Mouse (Mus musculus) intestine, embryonic 14.5 days (tissue): ENCODE results near the gene Adam15. TPM values are rescaled to one million over a fixed set of nuclear protein-coding genes. Genes with fewer than 3 reads are reported as not detected.
A peak's percentile ranks its signal among the peaks of the same experiment; 100 is the strongest.

ENCODE experiments used
- ATAC-seq: fragments of 200-750 bp; cut with Nextera tagmentation; replicated peaks from 2 replicates; pipeline ENCODE4 v1.8.0; 2017; ENCODE audit warnings: low read depth, moderate number of reproducible peaks, moderate TSS enrichment, moderate library complexity; ENCODE audit not compliant: low FRiP score, low TSS enrichment
- DNase-seq: peaks from one replicate; pipeline ENCODE4 v3.0.0-alpha.2; 2018; ENCODE audit warnings: low spot score
- H3K27ac ChIP-seq: fragments of 300-500 bp; sonication (generic); 2 replicates; pipeline ENCODE4 v1.5.1; 2014; ENCODE audit warnings: low read depth, mild to moderate bottlenecking, control low read depth
- H3K27me3 ChIP-seq: fragments of 300-500 bp; sonication (generic); replicated peaks from 2 replicates; pipeline ENCODE4 v1.6.1; 2014; ENCODE audit warnings: low read length, control low read depth; ENCODE audit not compliant: control insufficient read depth, insufficient read depth
- H3K36me3 ChIP-seq: fragments of 300-500 bp; sonication (generic); 2 replicates; pipeline ENCODE4 v1.6.1; 2014; ENCODE audit warnings: low read length, control low read depth; ENCODE audit not compliant: control insufficient read depth, insufficient read depth
- H3K4me1 ChIP-seq: fragments of 300-500 bp; sonication (generic); replicated peaks from 2 replicates; pipeline ENCODE4 v1.6.1; 2014; ENCODE audit warnings: low read length, control low read depth, mixed read lengths; ENCODE audit not compliant: control insufficient read depth, insufficient read depth
- H3K4me2 ChIP-seq: fragments of 300-500 bp; sonication (generic); 2 replicates; pipeline ENCODE4 v1.6.1; 2014; ENCODE audit warnings: low read length
- H3K4me3 ChIP-seq: fragments of 300-500 bp; sonication (generic); 2 replicates; pipeline ENCODE4 v1.5.1; 2014; ENCODE audit warnings: low read depth, low read length, control low read depth, mixed read lengths
- H3K9ac ChIP-seq: fragments of 300-500 bp; sonication (generic); 2 replicates; pipeline ENCODE4 v1.6.1; 2014; ENCODE audit warnings: mild to moderate bottlenecking, low read length
- H3K9me3 ChIP-seq: fragments of 300-500 bp; sonication (generic); 2 replicates; pipeline ENCODE4 v1.6.1; 2016; ENCODE audit warnings: low read length, control low read depth; ENCODE audit not compliant: control insufficient read depth
- WGBS: fragments of 180-500 bp; shearing (Covaris S2); extraction: QIAGEN DNeasy Blood & Tissue Kit; methylation state at CpG from one replicate; pipeline ENCODE4 v1.1.7; 2014; 5-methylcytosine and 5-hydroxymethylcytosine counted together
- polyA plus RNA-seq: library from polyadenylated mRNA; unstranded; fragments of >200 nt; fragmentation: Nextera tagmentation; extraction: Ambion mirVana; gene quantifications from 2 replicates; pipeline ENCODE4 v1.2.1, GENCODE M21; 2014

The Adam15 gene
- polyA plus RNA-seq, 1 experiment from 2014 or later: 31.0 TPM

DNA sequence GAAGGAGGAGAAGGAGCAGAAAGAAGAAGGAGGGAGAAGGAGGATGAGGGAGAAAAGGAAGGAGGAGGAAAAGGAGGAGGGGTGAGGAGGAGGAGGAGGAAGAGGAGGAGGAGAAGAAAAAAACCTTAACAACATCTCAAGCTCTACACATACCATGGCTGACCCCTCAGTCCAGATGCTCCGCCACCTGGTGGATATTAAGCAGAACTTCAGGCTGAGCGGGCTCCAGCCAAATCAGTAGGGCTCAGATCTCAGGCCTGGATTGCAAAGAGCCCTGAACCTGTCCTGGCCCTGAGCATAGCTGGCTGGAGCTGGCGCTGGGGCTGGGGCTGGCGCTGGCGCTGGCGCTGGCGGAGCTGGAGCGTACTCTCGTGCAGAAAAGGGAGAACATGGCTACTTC lies 41.7 kb downstream of the Adam15 start:
- Histone ChIP-seq H3K27me3 (no peaks in the 10 kb centered on the region), H3K4me1 (no peaks in the 10 kb centered on the region), H3K9ac (no peak overlapping the region), H3K9me3 (no peaks in the 10 kb centered on the region), H3K27ac (no peak overlapping the region), H3K36me3 (no peaks in the 10 kb centered on the region), H3K4me3 (no peak overlapping the region), H3K4me2 (no peak overlapping the region)
- WGBS: 3% methylated on average over 9 of the region's 9 CpGs
- ATAC-seq (peak; percentile 65), DNase-seq (peak; percentile 88)

DNA sequence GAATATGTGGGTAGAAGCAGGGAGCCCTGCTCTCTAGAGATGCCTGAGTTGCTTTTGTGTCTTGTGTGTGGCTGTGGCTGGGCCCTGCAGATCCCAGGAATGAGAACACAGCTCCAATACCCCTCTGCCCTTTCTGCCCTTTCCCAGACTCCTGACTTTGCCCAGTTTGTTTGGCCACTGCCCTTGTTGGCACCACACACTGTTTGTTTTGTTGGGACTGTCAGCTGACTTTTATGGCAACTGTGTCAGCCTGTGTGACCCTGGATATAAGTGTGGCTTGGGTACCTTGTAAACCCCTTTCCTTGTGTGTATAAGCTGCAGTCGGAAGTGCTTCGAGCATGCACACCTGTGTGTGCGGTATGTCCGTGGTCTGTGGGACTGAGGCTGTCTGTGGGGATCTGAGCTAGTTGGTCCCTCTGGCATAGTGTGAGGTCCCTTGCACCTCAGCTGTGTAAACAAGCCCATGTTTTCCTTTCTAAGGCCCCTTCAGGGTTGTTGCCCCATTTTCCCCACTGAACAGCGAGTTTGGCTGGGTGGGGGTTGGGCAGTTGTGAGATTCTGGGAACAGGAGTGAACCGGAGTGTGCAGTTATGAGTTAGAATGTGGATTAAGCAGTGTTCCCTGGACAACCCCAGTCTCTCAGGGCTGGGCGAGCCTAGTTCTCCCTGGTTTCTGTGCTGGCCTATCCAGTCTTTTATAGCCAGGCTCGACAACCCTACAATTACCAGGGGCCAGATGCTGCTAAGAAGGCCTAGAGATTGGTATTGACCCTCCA lies 44.1 kb downstream of the Adam15 start:
- DNase-seq (no peak), ATAC-seq (no peak)
- H3K27me3 ChIP-seq: no peaks in the 10 kb centered on the region
- WGBS: 56% methylated on average over 8 of the region's 8 CpGs
- no peak overlapping the region for H3K4me2 ChIP-seq
- no peak overlapping the region for H3K9ac ChIP-seq
- H3K9me3 ChIP-seq: no peaks in the 10 kb centered on the region
- no peaks in the 10 kb centered on the region for H3K36me3 ChIP-seq
- no peak overlapping the region for H3K4me3 ChIP-seq
- H3K4me1 ChIP-seq: no peaks in the 10 kb centered on the region
- H3K27ac ChIP-seq: no peak overlapping the region

DNA sequence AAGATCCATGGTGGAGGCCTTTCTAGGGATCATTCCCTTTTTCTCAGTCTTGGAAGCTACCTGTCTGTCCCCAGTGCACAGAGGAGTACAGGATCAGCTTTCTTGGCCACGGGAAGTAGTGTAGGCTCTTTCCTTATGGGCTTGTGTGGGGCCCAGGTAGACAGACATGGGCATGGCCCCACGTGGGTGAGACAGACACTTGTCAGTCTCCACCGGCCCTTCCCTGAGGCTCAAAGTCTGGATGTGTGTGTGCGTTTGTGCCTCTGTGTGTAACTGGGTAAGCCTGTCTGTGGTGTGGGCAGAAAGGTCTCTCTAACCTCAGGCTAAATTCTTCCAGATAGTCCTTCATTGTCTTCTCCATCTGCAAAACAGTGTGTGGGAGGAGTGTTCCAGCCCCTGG lies 44.7 kb downstream of the Adam15 start:
- Histone ChIP-seq H3K9ac (no peak overlapping the region), H3K27ac (no peak overlapping the region), H3K4me2 (no peak overlapping the region), H3K9me3 (no peaks in the 10 kb centered on the region), H3K36me3 (no peaks in the 10 kb centered on the region), H3K27me3 (no peaks in the 10 kb centered on the region), H3K4me3 (no peak overlapping the region), H3K4me1 (no peaks in the 10 kb centered on the region)
- DNase-seq (no peak), ATAC-seq (no peak)
- 67% methylated on average over 4 of the region's 4 CpGs for WGBS

DNA sequence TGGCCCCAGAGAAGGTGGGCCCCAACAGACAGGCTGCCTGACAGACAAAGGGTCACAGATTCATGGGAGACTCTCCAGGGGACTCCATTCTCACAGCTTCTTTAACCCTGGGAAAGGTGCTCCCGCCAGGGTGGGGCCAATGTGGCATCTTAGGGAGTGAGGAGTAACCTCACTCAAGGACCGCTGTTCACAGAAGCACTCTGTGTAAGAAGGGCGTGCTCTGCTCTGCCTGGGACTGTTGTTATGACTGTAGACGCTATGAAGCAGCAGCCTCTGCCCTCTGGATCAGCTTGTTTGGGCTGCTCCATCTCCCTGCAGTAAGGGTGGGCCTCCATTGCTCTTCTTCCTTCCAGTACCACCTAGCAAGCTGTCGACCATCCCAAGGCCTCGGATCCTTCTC lies 45.4 kb downstream of the Adam15 start:
- no peaks in the 10 kb centered on the region for H3K27me3 ChIP-seq
- H3K4me1 ChIP-seq: no peaks in the 10 kb centered on the region
- no peak for ATAC-seq
- H3K27ac ChIP-seq: no peak overlapping the region
- H3K9ac ChIP-seq: no peak overlapping the region
- DNase-seq: no peak
- H3K4me2 ChIP-seq: no peak overlapping the region
- 53% methylated on average over 6 of the region's 6 CpGs for WGBS
- H3K4me3 ChIP-seq: no peak overlapping the region
- H3K9me3 ChIP-seq: no peaks in the 10 kb centered on the region
- no peaks in the 10 kb centered on the region for H3K36me3 ChIP-seq

DNA sequence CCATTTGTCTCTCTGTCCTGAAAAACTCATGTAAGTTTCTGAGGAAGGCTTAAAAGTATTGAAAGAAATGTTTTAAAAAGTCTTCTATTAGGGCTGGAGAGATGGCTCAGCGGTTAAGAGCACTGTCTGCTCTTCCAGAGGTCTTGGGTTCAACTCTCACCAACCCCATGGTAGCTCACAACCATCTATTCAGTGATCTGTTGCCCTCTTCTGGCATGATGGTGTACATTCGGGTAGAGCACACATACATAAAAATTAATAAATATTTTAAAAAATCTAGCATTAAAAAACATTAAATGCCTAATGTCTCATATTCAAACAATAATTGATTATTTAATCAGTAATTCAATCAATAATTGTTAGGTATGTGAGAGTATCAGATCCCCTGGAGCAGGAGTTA lies 49.3 kb downstream of the Adam15 start:
- 64% methylated on average over 2 of the region's 2 CpGs for WGBS
- H3K36me3 ChIP-seq: no peaks in the 10 kb centered on the region
- DNase-seq (no peak), ATAC-seq (no peak)
- H3K4me3 ChIP-seq: no peak overlapping the region
- no peak overlapping the region for H3K9ac ChIP-seq
- H3K4me1 ChIP-seq: no peaks in the 10 kb centered on the region
- no peaks in the 10 kb centered on the region for H3K9me3 ChIP-seq
- no peak overlapping the region for H3K4me2 ChIP-seq
- no peak overlapping the region for H3K27ac ChIP-seq
- no peaks in the 10 kb centered on the region for H3K27me3 ChIP-seq

DNA sequence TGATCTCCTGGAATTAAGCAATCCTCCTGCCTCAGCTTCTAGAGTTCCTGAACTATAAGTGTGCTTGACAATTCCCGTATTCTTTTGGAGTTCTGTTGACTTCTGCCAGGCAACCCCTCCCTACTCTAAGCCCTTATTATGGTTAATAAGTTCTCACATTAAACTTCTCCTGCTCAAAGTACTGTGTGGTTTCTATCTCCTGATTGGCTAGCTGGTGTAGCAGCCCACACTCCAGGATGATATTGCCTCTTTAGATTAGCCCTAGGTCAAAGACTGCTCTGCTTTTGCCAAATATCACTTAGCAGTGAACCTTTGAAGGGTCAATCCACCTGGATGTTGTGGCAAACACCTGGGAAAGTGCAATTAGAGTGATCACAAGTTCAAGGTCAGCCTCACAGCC lies 49.7 kb downstream of the Adam15 start:
- DNase-seq (no peak), ATAC-seq (peak; percentile 71)
- Histone ChIP-seq H3K9me3 (no peaks in the 10 kb centered on the region), H3K36me3 (no peaks in the 10 kb centered on the region), H3K27ac (no peak overlapping the region), H3K4me2 (peak overlapping the region; percentile 52), H3K4me1 (no peaks in the 10 kb centered on the region), H3K4me3 (peak overlapping the region; percentile 2; the same call in 1 of the 2 replicates), H3K9ac (no peak overlapping the region; the same call in 1 of the 2 replicates), H3K27me3 (no peaks in the 10 kb centered on the region)
- 15% methylated on average over 1 of the region's 1 CpGs for WGBS

DNA sequence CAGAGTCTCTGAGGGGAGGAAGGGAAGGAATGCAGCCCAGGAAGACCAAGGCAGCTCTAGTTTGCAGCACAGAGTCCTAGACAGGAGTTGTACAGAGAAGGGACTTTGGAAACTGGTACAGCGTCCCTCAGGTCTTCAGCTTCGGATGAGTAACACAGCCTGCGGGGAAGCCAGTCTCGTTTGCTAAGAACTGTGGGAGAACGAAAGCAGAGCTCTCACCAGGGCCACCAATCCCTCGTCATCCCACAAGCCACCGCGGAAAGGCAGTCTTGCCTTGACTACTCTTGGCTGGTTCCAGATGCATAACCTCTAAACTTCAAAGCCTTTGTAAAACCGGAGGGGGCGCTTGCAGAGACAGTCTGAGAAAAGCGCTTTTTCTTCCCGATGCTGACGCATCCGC lies 50.3 kb downstream of the Adam15 start:
- H3K4me1 ChIP-seq: no peaks in the 10 kb centered on the region
- WGBS: 3% methylated on average over 14 of the region's 14 CpGs
- no peaks in the 10 kb centered on the region for H3K36me3 ChIP-seq
- H3K9ac ChIP-seq: peak overlapping the region; percentile 31; the same call in 1 of the 2 replicates
- H3K27ac ChIP-seq: no peak overlapping the region; the same call in 1 of the 2 replicates
- peak overlapping the region; percentile 2; the same call in 1 of the 2 replicates for H3K4me3 ChIP-seq
- no peaks in the 10 kb centered on the region for H3K9me3 ChIP-seq
- H3K4me2 ChIP-seq: peak overlapping the region; percentile 52
- no peaks in the 10 kb centered on the region for H3K27me3 ChIP-seq
- DNase-seq (peak; percentile 76), ATAC-seq (0 out of 2 replicates have a peak, but pooled peaks have one; percentile 40)

DNA sequence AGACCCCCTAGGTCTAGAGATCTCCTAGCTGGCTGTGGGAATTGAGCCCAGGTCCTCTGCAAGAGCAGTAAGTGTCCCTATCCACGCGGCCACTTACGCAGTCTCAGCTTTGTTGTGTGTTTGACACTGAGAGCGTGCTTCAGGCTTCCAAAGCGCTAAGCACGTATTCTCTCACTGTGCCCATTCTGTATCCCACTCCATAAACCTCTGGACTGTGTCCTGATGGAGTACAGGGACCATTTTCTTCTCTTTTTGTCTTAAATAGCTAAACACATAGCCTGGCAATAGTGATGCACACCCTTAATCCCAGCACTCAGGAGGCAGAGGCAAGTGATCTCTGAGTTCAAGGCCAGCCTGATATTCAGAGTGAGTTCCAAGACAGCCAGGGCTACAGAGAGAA lies 50.9 kb downstream of the Adam15 start:
- 78% methylated on average over 6 of the region's 6 CpGs for WGBS
- no peaks in the 10 kb centered on the region for H3K27me3 ChIP-seq
- H3K4me1 ChIP-seq: no peaks in the 10 kb centered on the region
- H3K9me3 ChIP-seq: no peaks in the 10 kb centered on the region
- H3K4me2 ChIP-seq: no peak overlapping the region
- H3K9ac ChIP-seq: no peak overlapping the region
- H3K27ac ChIP-seq: no peak overlapping the region; the same call in 1 of the 2 replicates
- H3K4me3 ChIP-seq: no peak overlapping the region
- DNase-seq (no peak), ATAC-seq (no peak)
- H3K36me3 ChIP-seq: no peaks in the 10 kb centered on the region
